Mouse (Mus musculus) embryonic facial prominence, embryonic 13.5 days (tissue): ENCODE measurements around the gene Pdxp. TPM values are rescaled to one million over a fixed set of nuclear protein-coding genes. Genes with fewer than 3 reads are reported as not detected.
"Not testable (repeated sequence)": the region's sequence is repeated elsewhere in the genome, so short reads cannot be mapped to it uniquely, and the experiment has no call there.

Experiments
- ATAC-seq: fragments of 200-750 bp; cut with Nextera tagmentation; 2 replicates; pipeline ENCODE4 v1.8.0; 2017; ENCODE audit warnings: low read depth; ENCODE audit not compliant: insufficient number of reproducible peaks, insufficient read depth, low FRiP score, low TSS enrichment
- H3K27ac ChIP-seq: fragments of 300-500 bp; sonication (generic); 2 replicates; pipeline ENCODE4 v1.5.1; 2015; ENCODE audit warnings: moderate library complexity, mild to moderate bottlenecking, inconsistent platforms
- H3K27me3 ChIP-seq: fragments of 300-500 bp; sonication (generic); 2 replicates; pipeline ENCODE4 v1.6.1; 2015; ENCODE audit warnings: mild to moderate bottlenecking, inconsistent platforms
- H3K36me3 ChIP-seq: fragments of 300-500 bp; sonication (generic); 2 replicates; pipeline ENCODE4 v1.6.1; 2015; ENCODE audit warnings: mild to moderate bottlenecking, inconsistent platforms
- H3K4me1 ChIP-seq: fragments of 300-500 bp; sonication (generic); 2 replicates; pipeline ENCODE4 v1.6.1; 2015; ENCODE audit warnings: inconsistent platforms
- H3K4me2 ChIP-seq: fragments of 300-500 bp; sonication (generic); 2 replicates; pipeline ENCODE4 v1.6.1; 2015; ENCODE audit warnings: moderate library complexity, mild to moderate bottlenecking, inconsistent platforms
- H3K4me3 ChIP-seq: fragments of 300-500 bp; sonication (generic); 2 replicates; pipeline ENCODE4 v1.5.1; 2015; ENCODE audit warnings: mild to moderate bottlenecking, inconsistent platforms
- H3K9ac ChIP-seq: fragments of 300-500 bp; sonication (generic); 2 replicates; pipeline ENCODE4 v1.6.1; 2015; ENCODE audit warnings: mild to moderate bottlenecking, inconsistent platforms
- H3K9me3 ChIP-seq: fragments of 300-500 bp; sonication (generic); 2 replicates; pipeline ENCODE4 v1.6.1; 2016; ENCODE audit warnings: inconsistent platforms
- WGBS: fragments of 180-500 bp; shearing (Covaris S2); methylation state at CpG from one replicate; pipeline ENCODE4 v1.1.7; 2015; ENCODE audit warnings: mixed read lengths; 5-methylcytosine and 5-hydroxymethylcytosine counted together
- polyA plus RNA-seq: library from polyadenylated mRNA; unstranded; fragments of >200 nt; fragmentation: Nextera tagmentation; extraction: Ambion mirVana; gene quantifications from 2 replicates; pipeline ENCODE4 v1.2.1, GENCODE M21; 2015

The Pdxp gene
- polyA plus RNA-seq, 1 experiment from 2014 or later: 23.2 TPM

DNA sequence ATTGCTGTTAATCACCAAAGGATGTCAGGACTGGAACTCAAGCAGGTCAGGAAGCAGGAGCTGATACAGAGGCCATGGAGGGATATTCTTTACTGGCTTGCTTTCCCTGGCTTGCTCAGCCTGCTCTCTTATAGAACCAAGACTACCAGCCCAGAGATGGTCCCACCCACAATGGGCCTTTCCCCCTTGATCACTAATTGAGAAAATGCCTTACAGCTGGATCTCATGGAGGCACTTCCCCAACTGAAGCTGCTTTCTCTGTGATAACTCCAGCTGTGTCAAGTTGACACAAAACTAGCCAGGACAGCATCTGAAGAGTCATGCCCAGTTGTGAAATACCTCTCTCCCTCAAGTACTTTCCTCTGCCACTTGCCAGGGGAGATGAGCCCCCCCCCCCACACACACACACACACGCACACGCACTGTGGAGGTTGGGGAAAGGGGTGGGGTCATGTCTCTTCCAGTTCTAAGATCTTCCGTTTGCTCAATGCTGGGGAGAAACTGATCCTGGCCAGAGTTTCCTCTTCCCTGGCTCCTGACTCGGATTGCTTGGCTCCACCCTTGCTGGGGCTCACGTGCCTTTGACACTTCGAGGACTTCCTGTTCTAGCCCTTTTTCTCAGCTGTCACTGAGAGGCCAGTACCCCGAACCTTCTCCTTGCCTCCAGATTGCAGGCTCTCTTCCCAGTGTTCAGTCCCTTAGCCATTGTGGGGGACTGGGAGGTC is 34.8 kb upstream of the Pdxp start:
- H3K9ac ChIP-seq: peak overlapping the region; percentile 59
- WGBS: 14% methylated on average over 7 of the region's 7 CpGs

DNA sequence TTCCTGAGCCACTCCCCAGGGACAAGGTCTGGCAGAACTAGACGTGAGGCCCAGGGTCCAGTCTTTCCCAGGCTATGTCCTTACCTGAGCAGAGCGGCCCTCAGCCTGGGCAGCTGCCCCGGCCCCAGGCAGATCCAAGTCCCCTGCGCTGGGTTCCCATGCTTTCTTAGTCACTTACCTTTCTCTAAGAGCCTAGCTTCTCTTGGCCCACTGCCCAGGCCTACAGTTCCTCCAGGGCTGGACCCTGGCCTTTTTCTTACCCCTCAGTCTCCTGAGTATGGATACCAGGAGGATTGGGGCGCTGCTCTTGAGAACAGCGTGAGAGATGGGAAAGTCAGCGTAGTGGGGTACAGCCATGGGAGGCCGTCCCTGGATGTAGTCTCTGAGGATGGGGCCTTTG is 33.3 kb upstream of the Pdxp start:
- Histone ChIP-seq H3K27ac (0 out of 2 replicates have a peak overlapping the region, but pooled peaks have one; percentile 88), H3K4me2 (no peak overlapping the region), H3K27me3 (no peaks in the 10 kb centered on the region), H3K4me3 (no peak overlapping the region), H3K36me3 (peaks cover 54% of the 10 kb centered on the region), H3K9me3 (no peaks in the 10 kb centered on the region), H3K9ac (peak overlapping the region; percentile 7; the same call in 1 of the 2 replicates), H3K4me1 (peaks cover 33% of the 10 kb centered on the region)
- WGBS: 94% methylated on average over 8 of the region's 8 CpGs
- no peak for ATAC-seq

More for the DNA sequence above, 34.8 kb upstream of the Pdxp start:
- Histone ChIP-seq H3K4me2 (peak overlapping the region; percentile 93), H3K36me3 (peaks cover 41% of the 10 kb centered on the region), H3K4me1 (peaks cover 38% of the 10 kb centered on the region), H3K4me3 (peak overlapping the region; percentile 70), H3K27ac (peak overlapping the region; percentile 99)
- ATAC-seq, H3K27me3 ChIP-seq, H3K9me3 ChIP-seq: not testable (repeated sequence)

DNA sequence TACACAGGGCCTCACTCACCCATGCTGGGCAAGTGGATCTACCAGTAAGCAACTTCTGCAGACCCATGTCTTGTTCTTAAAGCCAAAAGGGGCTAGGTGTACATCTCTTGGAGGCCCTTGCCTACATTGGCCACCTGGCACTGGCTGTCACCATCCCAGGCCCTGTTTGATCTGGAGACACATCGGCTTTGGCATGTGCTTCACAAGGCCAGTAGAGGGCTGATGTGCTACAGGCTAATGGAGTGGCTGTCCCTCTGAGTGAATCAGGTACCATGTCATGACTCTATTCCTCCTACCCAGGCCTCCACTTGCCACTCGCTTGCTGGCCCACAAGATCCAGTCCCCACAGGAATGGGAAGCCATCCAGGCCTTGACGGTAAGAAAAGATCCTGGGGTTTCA is 31.9 kb upstream of the Pdxp start:
- Histone ChIP-seq H3K4me3 (no peak overlapping the region), H3K36me3 (peaks cover 68% of the 10 kb centered on the region), H3K27ac (no peak overlapping the region), H3K27me3 (no peaks in the 10 kb centered on the region), H3K4me1 (peaks cover 26% of the 10 kb centered on the region), H3K9me3 (no peaks in the 10 kb centered on the region), H3K9ac (no peak overlapping the region), H3K4me2 (no peak overlapping the region)
- 83% methylated on average over 3 of the region's 3 CpGs for WGBS
- no peak for ATAC-seq

DNA sequence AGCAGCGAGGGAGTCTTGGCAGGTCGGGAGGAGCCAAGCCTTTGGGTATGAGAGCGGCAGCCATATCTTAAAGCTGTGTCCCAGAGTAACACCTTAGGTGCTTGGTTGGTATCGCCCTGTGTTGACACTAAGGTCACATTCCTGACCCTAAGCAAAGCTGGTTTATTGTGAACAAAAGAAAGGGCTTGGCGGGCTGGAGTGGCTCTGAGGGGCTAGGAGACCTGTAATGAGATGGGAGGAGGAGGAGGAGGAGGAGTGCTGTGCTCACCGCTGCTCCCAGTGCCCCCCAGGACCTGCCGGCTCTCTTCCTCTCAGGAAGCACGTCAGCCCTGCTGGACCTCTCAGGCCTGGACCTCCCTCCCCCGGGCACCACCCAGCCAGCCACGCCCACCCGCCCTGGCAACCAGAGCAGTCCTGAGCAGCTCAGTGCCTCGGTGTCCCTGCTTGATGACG is 24.3 kb upstream of the Pdxp start:
- Histone ChIP-seq H3K4me3 (no peak overlapping the region), H3K9me3 (no peaks in the 10 kb centered on the region), H3K27me3 (no peaks in the 10 kb centered on the region), H3K4me2 (no peak overlapping the region), H3K9ac (0 out of 2 replicates have a peak overlapping the region, but pooled peaks have one; percentile 27), H3K4me1 (peaks cover 17% of the 10 kb centered on the region), H3K27ac (no peak overlapping the region), H3K36me3 (peaks cover 94% of the 10 kb centered on the region)
- 30% methylated on average over 13 of the region's 13 CpGs for WGBS
- no peak for ATAC-seq

DNA sequence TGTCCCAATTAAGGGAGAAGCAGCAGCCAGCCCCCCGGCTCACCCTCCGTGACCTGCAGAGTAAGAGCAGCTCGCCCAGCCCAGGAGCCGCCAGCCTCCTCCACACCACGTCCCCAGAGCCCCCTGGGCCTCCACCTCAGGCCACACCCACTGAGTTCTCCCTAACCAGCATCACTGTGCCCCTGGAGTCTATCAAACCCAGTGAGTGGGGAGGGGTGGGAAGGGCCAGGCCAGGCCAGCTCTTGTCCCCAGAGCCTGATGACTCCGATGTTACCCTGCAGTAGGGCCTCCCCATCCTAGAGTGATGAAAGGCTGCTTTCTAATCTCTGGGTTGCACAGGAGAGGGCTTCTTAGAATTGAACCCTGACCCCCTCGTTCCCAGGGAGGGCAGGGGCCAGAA is 21.3 kb upstream of the Pdxp start:
- peaks cover 46% of the 10 kb centered on the region for H3K4me1 ChIP-seq

DNA sequence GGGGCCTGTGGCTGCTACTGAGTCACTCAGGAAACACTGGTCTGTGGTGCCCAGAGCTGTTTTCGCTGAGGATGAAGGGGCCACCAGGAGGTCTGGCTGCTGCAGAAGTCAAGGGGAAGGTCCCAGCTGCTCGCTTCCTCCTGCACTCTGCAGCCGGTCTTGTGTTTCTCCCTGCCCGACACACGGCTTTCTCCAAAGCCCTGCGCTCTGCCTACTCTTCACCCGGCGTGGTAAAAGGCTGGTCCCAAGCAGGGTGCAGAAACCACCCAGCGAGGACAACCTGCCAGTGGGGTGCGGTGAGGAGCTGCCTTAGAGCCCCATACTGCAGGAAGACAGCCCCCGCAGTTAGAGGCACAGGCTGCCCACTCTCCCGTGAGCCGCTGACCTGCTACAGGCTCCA is 19.0 kb upstream of the Pdxp start:
- Histone ChIP-seq H3K4me1 (peaks cover 63% of the 10 kb centered on the region), H3K27ac (peak overlapping the region; percentile 77), H3K36me3 (peaks cover 52% of the 10 kb centered on the region), H3K9me3 (no peaks in the 10 kb centered on the region), H3K4me2 (no peak overlapping the region), H3K9ac (peak overlapping the region; percentile 52; the same call in 1 of the 2 replicates), H3K4me3 (no peak overlapping the region), H3K27me3 (no peaks in the 10 kb centered on the region)
- WGBS: 78% methylated on average over 13 of the region's 13 CpGs
- ATAC-seq: no peak

More for the DNA sequence above, 21.3 kb upstream of the Pdxp start:
- 61% methylated on average over 7 of the region's 7 CpGs for WGBS
- H3K27ac ChIP-seq: no peak overlapping the region
- H3K27me3 ChIP-seq: no peaks in the 10 kb centered on the region
- H3K4me2 ChIP-seq: no peak overlapping the region
- H3K4me3 ChIP-seq: no peak overlapping the region
- no peak for ATAC-seq
- 0 out of 2 replicates have a peak overlapping the region, but pooled peaks have one; percentile 21 for H3K9ac ChIP-seq
- H3K9me3 ChIP-seq: no peaks in the 10 kb centered on the region
- H3K36me3 ChIP-seq: peaks cover 73% of the 10 kb centered on the region

DNA sequence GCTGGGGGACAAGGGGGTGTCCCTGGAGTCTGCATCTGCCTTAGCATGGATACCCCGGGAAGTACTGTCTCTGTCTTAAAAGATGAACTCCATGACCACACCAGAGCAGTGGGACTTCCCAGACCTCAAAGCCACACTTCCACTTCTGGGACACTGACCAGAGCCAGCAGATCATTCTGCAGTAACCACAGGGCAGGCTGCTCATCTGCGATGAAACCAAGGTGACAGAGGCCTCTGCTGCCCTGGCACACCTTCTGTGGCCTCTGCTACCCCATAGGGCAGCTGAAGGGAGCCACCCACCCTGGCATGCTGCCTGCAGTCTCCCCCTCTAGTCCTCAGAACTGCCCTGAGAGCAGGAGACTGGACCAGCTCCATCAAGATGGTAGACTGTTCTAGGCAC is 18.0 kb upstream of the Pdxp start:
- Histone ChIP-seq H3K27me3 (no peaks in the 10 kb centered on the region), H3K4me1 (peaks cover 69% of the 10 kb centered on the region), H3K9me3 (no peaks in the 10 kb centered on the region), H3K4me2 (no peak overlapping the region), H3K36me3 (peaks cover 44% of the 10 kb centered on the region), H3K4me3 (no peak overlapping the region), H3K27ac (peak overlapping the region; percentile 64), H3K9ac (no peak overlapping the region)
- WGBS: 78% methylated on average over 2 of the region's 2 CpGs
- no peak for ATAC-seq

DNA sequence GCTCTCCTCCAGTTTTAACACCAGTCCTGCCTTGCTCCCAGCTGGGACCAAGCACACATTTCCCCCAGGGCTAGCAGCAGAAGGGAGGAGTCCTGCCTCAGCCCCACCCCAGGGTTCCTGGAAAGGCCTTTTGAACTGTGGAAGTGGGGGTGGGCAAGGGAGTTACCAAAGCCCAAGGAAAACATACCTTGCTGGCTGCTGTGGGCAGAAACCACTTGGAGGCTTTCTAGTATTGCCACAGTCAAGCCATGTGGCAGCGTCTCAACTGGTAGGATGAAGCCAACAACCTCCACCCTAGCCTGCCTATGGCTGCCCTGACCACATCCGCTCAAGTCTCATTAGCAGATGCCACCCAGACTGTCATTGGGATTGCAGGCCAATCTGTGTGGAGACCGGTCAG is 17.6 kb upstream of the Pdxp start:
- peak overlapping the region; percentile 64 for H3K27ac ChIP-seq

DNA sequence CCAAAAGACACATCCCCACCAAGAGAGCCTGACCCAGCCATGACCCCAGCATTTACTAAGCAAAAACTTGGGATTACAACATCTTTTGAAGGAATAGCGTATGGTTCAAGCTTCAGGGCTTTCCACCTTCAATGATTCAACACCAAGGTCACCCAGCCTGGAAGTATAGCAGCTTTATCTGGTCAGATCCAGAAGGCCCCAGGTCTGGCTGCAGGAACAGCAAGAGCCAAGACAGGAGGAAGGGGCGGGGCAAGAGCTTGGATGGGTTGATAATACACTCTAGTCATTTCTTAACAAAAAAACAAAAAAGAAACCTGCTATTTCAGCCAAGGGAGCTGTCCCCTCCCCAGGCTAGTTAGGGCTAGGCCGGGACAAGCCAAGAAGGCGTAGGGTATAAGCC is 16.2 kb upstream of the Pdxp start:
- Histone ChIP-seq H3K9ac (no peak overlapping the region), H3K27ac (no peak overlapping the region)

More for the DNA sequence above, 17.6 kb upstream of the Pdxp start:
- H3K9ac ChIP-seq: no peak overlapping the region
- H3K27me3 ChIP-seq: no peaks in the 10 kb centered on the region
- no peak overlapping the region for H3K4me2 ChIP-seq
- peaks cover 73% of the 10 kb centered on the region for H3K4me1 ChIP-seq
- H3K36me3 ChIP-seq: peaks cover 40% of the 10 kb centered on the region
- no peak for ATAC-seq
- H3K4me3 ChIP-seq: no peak overlapping the region
- 83% methylated on average over 3 of the region's 3 CpGs for WGBS
- H3K9me3 ChIP-seq: no peaks in the 10 kb centered on the region

DNA sequence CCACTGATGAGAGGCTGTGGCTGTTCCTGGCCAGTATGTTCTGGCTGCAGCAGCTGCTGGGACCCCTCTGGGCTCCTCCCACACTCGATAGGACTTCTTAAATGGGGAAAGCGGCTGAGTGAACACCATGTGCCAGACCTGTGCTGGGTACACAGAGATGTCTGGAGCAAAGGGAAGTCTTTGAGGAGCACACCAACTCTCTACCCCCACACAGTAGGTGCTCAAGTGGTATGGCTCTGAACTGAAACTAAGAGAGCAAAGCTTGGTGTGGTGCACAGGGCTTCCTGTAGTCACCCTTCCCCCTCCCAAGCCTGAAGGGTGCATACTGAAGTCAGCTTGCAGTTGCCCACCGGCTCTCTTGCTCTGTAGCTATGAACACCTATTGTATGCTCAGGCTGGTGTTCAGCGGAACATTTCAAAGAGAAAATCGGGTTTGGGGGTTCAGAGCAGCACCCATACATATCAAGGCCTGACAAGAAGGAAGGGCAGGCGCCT is 15.2 kb upstream of the Pdxp start:
- WGBS: 54% methylated on average over 6 of the region's 6 CpGs
- Histone ChIP-seq H3K36me3 (peaks cover 31% of the 10 kb centered on the region), H3K4me3 (peak overlapping the region; percentile 83), H3K4me2 (peak overlapping the region; percentile 88), H3K4me1 (peaks cover 79% of the 10 kb centered on the region), H3K9ac (peak overlapping the region; percentile 86; the same call in 1 of the 2 replicates), H3K27ac (peak overlapping the region; percentile 87; the same call in 1 of the 2 replicates), H3K9me3 (no peaks in the 10 kb centered on the region), H3K27me3 (no peaks in the 10 kb centered on the region)
- ATAC-seq: no peak

More for the DNA sequence above, 16.2 kb upstream of the Pdxp start:
- Histone ChIP-seq H3K27me3 (no peaks in the 10 kb centered on the region), H3K4me2 (no peak overlapping the region), H3K4me3 (no peak overlapping the region), H3K4me1 (peaks cover 79% of the 10 kb centered on the region), H3K9me3 (no peaks in the 10 kb centered on the region), H3K36me3 (peaks cover 32% of the 10 kb centered on the region)
- 93% methylated on average over 4 of the region's 4 CpGs for WGBS
- no peak for ATAC-seq

DNA sequence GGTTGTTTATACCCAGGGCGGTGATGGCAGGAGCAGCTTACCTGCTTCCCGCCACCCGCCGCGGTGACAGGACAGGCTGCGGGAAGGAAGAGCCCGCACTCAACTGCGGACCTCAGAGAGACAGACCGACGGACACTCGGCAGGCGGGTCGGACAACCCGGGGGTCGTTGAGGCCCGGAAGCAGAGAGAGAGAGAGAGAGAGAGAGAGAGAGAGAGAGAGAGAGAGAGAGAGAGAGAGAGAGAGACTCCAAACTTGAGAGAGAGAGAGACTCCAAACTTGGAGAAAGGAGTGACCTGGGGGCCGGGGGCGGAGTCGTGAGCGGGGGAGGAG is 14.3 kb upstream of the Pdxp start, which contains the start of gene Gm49510:
Gene Gm49510, plus strand, starts transcription at position 259 of the 331 bp plus-strand sequence.
- no peak for ATAC-seq
- Histone ChIP-seq H3K4me1 (peaks cover 71% of the 10 kb centered on the region), H3K9ac (peak within 1 kb of the TSS; percentile 86), H3K4me2 (peak within 1 kb of the TSS; percentile 88), H3K9me3 (no peaks in the 10 kb centered on the region), H3K27me3 (no peaks in the 10 kb centered on the region), H3K36me3 (peaks cover 31% of the 10 kb centered on the region), H3K4me3 (peak within 1 kb of the TSS; percentile 83), H3K27ac (peak within 1 kb of the TSS; percentile 87)
- 2% methylated on average over 20 of the region's 20 CpGs for WGBS
